Mouse (Mus musculus) spleen, adult 2 months (tissue): ENCODE measurements around the gene Slc9a7.

Source experiments
- CTCF ChIP-seq: fragments of 200-500 bp; IDR thresholded peaks from 2 replicates; pipeline ENCODE4 v1.5.1; 2011; ENCODE audit warnings: mild to moderate bottlenecking, inconsistent platforms; ENCODE audit not compliant: insufficient read depth, insufficient read length, insufficient replicate concordance; ENCODE audit errors: extremely low read depth
- POLR2A ChIP-seq: fragments of 200-500 bp; IDR thresholded peaks from 2 replicates; pipeline ENCODE4 v1.6.1; 2011; ENCODE audit warnings: low read depth, low read length, inconsistent platforms

GRCm38 (mm10) chrX:20305941-20306340 is 14.3 kb upstream of the Slc9a7 start:
- TF ChIP-seq CTCF (no peak), POLR2A (no peak)
